Mouse (Mus musculus) gastrocnemius, adult 2 months (tissue): ENCODE data around the gene Jpt2. TPM values are rescaled to one million over a fixed set of nuclear protein-coding genes. Genes with fewer than 3 reads are reported as not detected.

Experiments
- DNase-seq: peaks from one replicate; pipeline ENCODE4 v3.0.0; 2022
- H3K27ac ChIP-seq: fragments of 200-600 bp; 2 replicates; pipeline ENCODE4 v1.8.1; 2022; ENCODE audit warnings: mild to moderate bottlenecking
- H3K4me3 ChIP-seq: fragments of 200-600 bp; 2 replicates; pipeline ENCODE4 v1.8.1; 2022; ENCODE audit warnings: mild to moderate bottlenecking, moderate library complexity
- CTCF ChIP-seq: fragments of 200-600 bp; IDR thresholded peaks from 2 replicates; pipeline ENCODE4 v1.8.1; 2022; ENCODE audit warnings: antibody characterized with exemption, mild to moderate bottlenecking, moderate library complexity
- intact Hi-C: fragments of 180-260 bp; cut with DNase I; formaldehyde crosslinking; loops from one replicate; pipeline ENCODE4 v1.15.1; 2025
- total RNA-seq, 2 experiments: library from RNA; stranded (reverse); gene quantifications; 2 replicates each; pipeline ENCODE4 v1.2.3; 2021

Jpt2 gene
- total RNA-seq, 2 experiments from 2014 or later: 5.3 to 6.8 TPM

- no peak overlapping the region for H3K27ac ChIP-seq
- no peak for TF ChIP-seq CTCF
- DNase-seq: peak; percentile 14
- intact Hi-C loops: no loop called here
- H3K4me3 ChIP-seq: no peak overlapping the region
Observed at GRCm38 (mm10) chr17:24900014-24900413, 60.5 kb downstream of the Jpt2 start.

- intact Hi-C loops: no loop called here
- no peak overlapping the region for H3K4me3 ChIP-seq
- no peak overlapping the region for H3K27ac ChIP-seq
- peak; percentile 26 for DNase-seq
- TF ChIP-seq CTCF: no peak
Observed at GRCm38 (mm10) chr17:24899153-24899552, 61.3 kb downstream of the Jpt2 start.

GRCm38 (mm10) chr17:24898041-24898854, 62.2 kb downstream of the Jpt2 start:
- Histone ChIP-seq H3K27ac (no peak overlapping the region), H3K4me3 (no peak overlapping the region)
- no peak for TF ChIP-seq CTCF
- intact Hi-C loops: no loop called here
- peak; percentile 26 for DNase-seq

- intact Hi-C loops: no loop called here
- H3K27ac ChIP-seq: no peak overlapping the region
- no peak for DNase-seq
- peak overlapping the region; percentile 80 for H3K4me3 ChIP-seq
- TF ChIP-seq CTCF: no peak
Observed at GRCm38 (mm10) chr17:24897600-24897999, 62.9 kb downstream of the Jpt2 start.

GRCm38 (mm10) chr17:24896993-24897269, 63.6 kb downstream of the Jpt2 start:
- no peak for DNase-seq
- intact Hi-C loops: no loop called here
- peak overlapping the region; percentile 96 for H3K27ac ChIP-seq
- peak overlapping the region; percentile 80 for H3K4me3 ChIP-seq
- no peak for TF ChIP-seq CTCF

- Histone ChIP-seq H3K27ac (peak within 1 kb of the TSS; percentile 96), H3K4me3 (peak within 1 kb of the TSS; percentile 80)
- no peak for TF ChIP-seq CTCF
- intact Hi-C loops: no loop called here
- DNase-seq: peak; percentile 86
Observed at GRCm38 (mm10) chr17:24896241-24896992, 64.1 kb downstream of the Jpt2 start, which contains the start of gene Nme3. Gene Nme3, plus strand, starts transcription at chr17:24896500.

GRCm38 (mm10) chr17:24895571-24896240, 64.8 kb downstream of the Jpt2 start:
- Histone ChIP-seq H3K4me3 (peak overlapping the region; percentile 80), H3K27ac (peak overlapping the region; percentile 96)
- intact Hi-C loops: no loop called here
- peak; percentile 54 for DNase-seq
- no peak for TF ChIP-seq CTCF

GRCm38 (mm10) chr17:24894995-24895547, 65.4 kb downstream of the Jpt2 start, which contains the start of the genes Eme2 and Mrps34:
Gene Eme2, minus strand, starts transcription at chr17:24895087.
Gene Mrps34, plus strand, starts transcription at chr17:24895116.
- H3K4me3 ChIP-seq: peak within 1 kb of the TSS; percentile 80
- DNase-seq: peak; percentile 88
- TF ChIP-seq CTCF: no peak
- peak within 1 kb of the TSS; percentile 96 for H3K27ac ChIP-seq
- intact Hi-C loops: no loop called here

GRCm38 (mm10) chr17:24894061-24894994, 66.2 kb downstream of the Jpt2 start:
- Histone ChIP-seq H3K4me3 (peak overlapping the region; percentile 80), H3K27ac (peak overlapping the region; percentile 96)
- no peak for DNase-seq
- TF ChIP-seq CTCF: no peak
- intact Hi-C loops: no loop called here

- intact Hi-C loops: no loop called here
- Histone ChIP-seq H3K4me3 (peak overlapping the region; percentile 80), H3K27ac (no peak overlapping the region)
- DNase-seq: no peak
- TF ChIP-seq CTCF: no peak
Observed at GRCm38 (mm10) chr17:24893276-24893675, 67.2 kb downstream of the Jpt2 start.

GRCm38 (mm10) chr17:24892785-24893184, 67.7 kb downstream of the Jpt2 start:
- intact Hi-C loops: no loop called here
- Histone ChIP-seq H3K27ac (no peak overlapping the region), H3K4me3 (no peak overlapping the region)
- no peak for DNase-seq
- TF ChIP-seq CTCF: no peak
